Mouse (Mus musculus) stomach, postnatal 0 days (tissue): ENCODE data around the gene Trappc10.

Source experiments
- CTCF ChIP-seq: IDR thresholded peaks from 2 replicates; pipeline ENCODE4 v1.5.1; 2016; ENCODE audit warnings: antibody characterized with exemption, low read depth, mild to moderate bottlenecking, moderate library complexity
- EP300 ChIP-seq: optimal IDR thresholded peaks from 2 replicates; pipeline ENCODE3; 2016; ENCODE audit warnings: antibody characterized with exemption

DNA sequence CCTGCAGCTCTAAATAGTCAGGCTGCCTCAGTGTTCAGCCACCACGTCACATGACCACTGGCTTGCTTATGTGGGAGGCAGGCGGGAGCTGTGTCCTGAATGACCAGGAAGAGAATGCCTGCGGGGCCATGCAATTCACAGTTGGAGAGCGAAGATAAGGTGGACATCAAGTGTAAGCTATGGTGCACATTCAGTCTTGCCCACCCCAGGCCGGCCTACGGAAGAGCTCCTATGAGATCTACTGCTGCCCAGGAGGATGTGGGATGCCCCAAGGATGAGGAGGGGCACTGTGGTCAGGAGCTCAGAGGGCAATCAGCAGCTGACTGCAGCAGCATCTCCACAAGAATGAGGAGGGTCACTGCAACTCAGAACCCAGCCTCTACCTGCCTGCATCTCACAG lies 41.0 kb upstream of the Trappc10 start:
- TF ChIP-seq CTCF, result no peak
- TF ChIP-seq EP300, result no peak
